Mouse (Mus musculus): Measurements from ENCODE around the gene Scyl1.

GRCm38 (mm10) chr19:5802011-5802786 is 31.0 kb upstream of the Scyl1 start:
- TF ChIP-seq TAL1 (IDR thresholded peaks at IDR 0.05; ENCODE audit: low read length) (no peak), GATA1 (IDR thresholded peaks at IDR 0.05; ENCODE audit: low read length) (no peak)

All from erythroblast, embryonic 14.5 days (primary cell).